Mouse (Mus musculus): ENCODE results near the gene Gm20532. TPM values are rescaled to one million over a fixed set of nuclear protein-coding genes. Genes with fewer than 3 reads are reported as not detected.

The Gm20532 gene
- polyA plus RNA-seq, 1 experiment from 2014 or later: not detected

DNA sequence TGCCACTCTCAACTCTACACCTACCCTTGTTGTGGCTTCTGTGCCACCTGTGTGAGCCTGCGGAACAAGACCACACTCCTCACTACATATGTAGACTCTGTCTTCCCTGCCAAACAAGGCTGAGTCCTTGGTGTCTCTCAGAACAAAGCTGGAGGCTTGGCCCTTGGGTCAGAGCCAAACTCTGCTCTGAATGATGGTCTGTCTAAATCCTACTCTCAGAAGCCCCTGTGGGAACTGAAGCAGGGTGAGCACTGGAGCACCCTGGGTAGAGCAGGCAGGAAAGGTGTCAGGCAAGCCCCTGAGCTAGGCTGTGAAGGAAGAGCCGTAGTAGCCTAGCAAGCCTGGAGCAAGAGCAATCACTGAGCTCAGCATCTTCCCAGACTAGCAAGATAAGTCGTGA lies 36.2 kb upstream of the Gm20532 start:
- Histone ChIP-seq H3K9me3 (ENCODE audit: control insufficient read depth, low read length) (no peaks in the 10 kb centered on the region), H3K36me3 (ENCODE audit: control insufficient read depth, insufficient read depth, low read length) (no peaks in the 10 kb centered on the region), H3K27ac (ENCODE audit: low read length) (peak overlapping the region; percentile 53), H3K27me3 (ENCODE audit: control insufficient read depth, insufficient read depth, low read depth, low read length) (no peaks in the 10 kb centered on the region), H3K4me2 (ENCODE audit: low read depth, low read length) (no peak overlapping the region), H3K4me3 (ENCODE audit: low read length) (no peak overlapping the region), H3K9ac (ENCODE audit: low read length) (no peak overlapping the region), H3K4me1 (replicated peaks; ENCODE audit: control insufficient read depth, insufficient read depth, low read length) (peaks cover 20% of the 10 kb centered on the region)
- peak; percentile 32 for ATAC-seq (ENCODE audit: low read depth)
- WGBS: 35% methylated on average over 3 of the region's 3 CpGs

DNA sequence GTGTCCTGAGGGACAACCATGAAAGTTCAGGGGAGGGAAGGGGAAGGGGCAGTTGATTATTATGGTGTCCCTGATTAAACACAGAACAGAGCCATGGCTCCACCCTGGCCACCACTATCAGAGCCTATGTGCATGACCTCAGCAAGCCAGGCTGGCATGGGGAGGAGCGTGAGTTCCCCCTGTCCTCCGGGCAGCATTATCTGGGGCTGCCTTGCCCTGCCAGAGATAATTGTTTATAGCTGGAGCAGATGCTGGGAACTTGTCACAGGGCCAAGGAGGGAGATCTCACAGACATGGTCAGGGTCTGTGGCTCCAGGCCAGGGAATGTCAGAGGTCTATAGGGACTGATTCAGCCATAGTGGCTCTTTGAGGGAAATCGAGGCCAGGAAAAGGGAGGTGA lies 35.7 kb upstream of the Gm20532 start:
- Histone ChIP-seq H3K36me3 (ENCODE audit: control insufficient read depth, insufficient read depth, low read length) (no peaks in the 10 kb centered on the region), H3K27me3 (ENCODE audit: control insufficient read depth, insufficient read depth, low read depth, low read length) (no peaks in the 10 kb centered on the region), H3K4me1 (replicated peaks; ENCODE audit: control insufficient read depth, insufficient read depth, low read length) (peaks cover 20% of the 10 kb centered on the region), H3K9ac (ENCODE audit: low read length) (no peak overlapping the region), H3K9me3 (ENCODE audit: control insufficient read depth, low read length) (no peaks in the 10 kb centered on the region), H3K27ac (ENCODE audit: low read length) (no peak overlapping the region; the same call in 1 of the 2 replicates), H3K4me3 (ENCODE audit: low read length) (no peak overlapping the region), H3K4me2 (ENCODE audit: low read depth, low read length) (no peak overlapping the region)
- WGBS: 42% methylated on average over 3 of the region's 3 CpGs
- ATAC-seq (ENCODE audit: low read depth): no peak

DNA sequence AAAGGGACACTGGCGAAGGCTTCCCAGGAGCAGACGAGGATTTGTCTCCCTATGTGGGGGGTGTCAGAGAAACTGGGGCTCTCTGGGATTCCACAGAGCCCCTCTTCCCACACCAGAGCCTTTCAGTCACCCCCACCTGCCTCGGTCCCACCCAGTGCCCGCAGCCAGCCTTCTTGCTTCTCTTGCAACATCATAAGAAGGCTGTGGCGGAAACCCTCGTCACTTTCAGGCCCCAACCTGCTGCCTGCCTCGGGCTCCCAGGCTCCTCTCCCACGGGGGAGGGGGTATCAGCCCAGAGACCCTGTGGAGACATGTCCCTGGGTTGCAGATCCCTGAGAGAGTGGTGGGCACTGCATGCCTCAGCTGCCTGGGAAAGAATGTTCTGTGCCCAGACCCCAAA lies 35.0 kb upstream of the Gm20532 start:
- ATAC-seq (ENCODE audit: low read depth): no peak
- Histone ChIP-seq H3K4me3 (ENCODE audit: low read length) (no peak overlapping the region), H3K9ac (ENCODE audit: low read length) (no peak overlapping the region), H3K27ac (ENCODE audit: low read length) (no peak overlapping the region), H3K9me3 (ENCODE audit: control insufficient read depth, low read length) (no peaks in the 10 kb centered on the region), H3K27me3 (ENCODE audit: control insufficient read depth, insufficient read depth, low read depth, low read length) (no peaks in the 10 kb centered on the region), H3K4me2 (ENCODE audit: low read depth, low read length) (no peak overlapping the region), H3K36me3 (ENCODE audit: control insufficient read depth, insufficient read depth, low read length) (no peaks in the 10 kb centered on the region), H3K4me1 (replicated peaks; ENCODE audit: control insufficient read depth, insufficient read depth, low read length) (peaks cover 23% of the 10 kb centered on the region)
- 70% methylated on average over 8 of the region's 8 CpGs for WGBS

DNA sequence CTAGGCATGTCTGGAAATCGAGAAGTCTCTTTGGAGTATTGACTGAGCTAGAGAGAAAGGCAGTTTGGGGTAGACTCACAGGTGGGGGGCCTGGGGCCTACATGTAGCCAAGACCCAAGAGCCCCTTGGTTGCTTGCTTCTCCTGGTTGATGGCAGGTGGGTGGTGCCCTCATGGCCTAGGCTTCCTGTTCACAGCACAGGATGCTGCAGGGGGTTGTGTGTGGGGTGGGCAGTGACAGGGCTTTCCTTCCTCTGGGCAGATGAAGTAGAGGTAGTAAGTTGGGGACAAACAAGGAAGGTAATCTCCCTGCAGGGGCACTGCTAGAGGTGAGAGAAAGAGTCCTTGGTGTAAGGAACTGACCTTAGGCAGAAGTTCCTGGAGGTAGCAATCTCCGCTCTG lies 34.4 kb upstream of the Gm20532 start:
- no peaks in the 10 kb centered on the region for H3K9me3 ChIP-seq (ENCODE audit: control insufficient read depth, low read length)
- no peaks in the 10 kb centered on the region for H3K36me3 ChIP-seq (ENCODE audit: control insufficient read depth, insufficient read depth, low read length)
- H3K4me2 ChIP-seq (ENCODE audit: low read depth, low read length): no peak overlapping the region
- H3K27ac ChIP-seq (ENCODE audit: low read length): peak overlapping the region; percentile 1; the same call in 1 of the 2 replicates
- no peak overlapping the region for H3K4me3 ChIP-seq (ENCODE audit: low read length)
- no peak overlapping the region for H3K9ac ChIP-seq (ENCODE audit: low read length)
- no peak for ATAC-seq (ENCODE audit: low read depth)
- peaks cover 25% of the 10 kb centered on the region for H3K4me1 ChIP-seq (replicated peaks; ENCODE audit: control insufficient read depth, insufficient read depth, low read length)
- WGBS: 78% methylated on average over 2 of the region's 2 CpGs
- no peaks in the 10 kb centered on the region for H3K27me3 ChIP-seq (ENCODE audit: control insufficient read depth, insufficient read depth, low read depth, low read length)

DNA sequence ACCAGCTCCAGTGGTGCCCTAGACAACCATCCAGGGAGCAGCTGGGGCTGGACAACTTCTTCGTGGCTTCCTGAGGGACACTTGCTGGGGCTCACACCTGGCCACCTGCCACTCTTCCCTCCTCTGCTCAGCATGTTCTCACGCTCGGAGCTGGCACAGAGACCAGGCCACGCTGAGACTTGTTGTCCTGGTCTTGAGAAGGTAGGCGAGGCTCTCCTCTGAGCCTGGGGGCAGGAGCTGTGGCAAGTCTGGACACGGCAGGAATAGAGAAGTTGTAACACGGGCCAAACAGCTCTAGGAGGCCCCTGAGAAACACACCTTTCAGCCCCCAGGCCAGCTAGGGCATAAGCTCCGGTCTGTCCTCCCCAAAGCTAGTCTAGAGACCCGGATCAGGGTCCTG lies 32.5 kb upstream of the Gm20532 start:
- no peak overlapping the region for H3K4me2 ChIP-seq (ENCODE audit: low read depth, low read length)
- 62% methylated on average over 9 of the region's 9 CpGs for WGBS
- no peak for ATAC-seq (ENCODE audit: low read depth)
- H3K9me3 ChIP-seq (ENCODE audit: control insufficient read depth, low read length): no peaks in the 10 kb centered on the region
- no peaks in the 10 kb centered on the region for H3K27me3 ChIP-seq (ENCODE audit: control insufficient read depth, insufficient read depth, low read depth, low read length)
- H3K27ac ChIP-seq (ENCODE audit: low read length): no peak overlapping the region
- no peak overlapping the region for H3K9ac ChIP-seq (ENCODE audit: low read length)
- peaks cover 34% of the 10 kb centered on the region for H3K4me1 ChIP-seq (replicated peaks; ENCODE audit: control insufficient read depth, insufficient read depth, low read length)
- H3K36me3 ChIP-seq (ENCODE audit: control insufficient read depth, insufficient read depth, low read length): no peaks in the 10 kb centered on the region
- no peak overlapping the region for H3K4me3 ChIP-seq (ENCODE audit: low read length)

DNA sequence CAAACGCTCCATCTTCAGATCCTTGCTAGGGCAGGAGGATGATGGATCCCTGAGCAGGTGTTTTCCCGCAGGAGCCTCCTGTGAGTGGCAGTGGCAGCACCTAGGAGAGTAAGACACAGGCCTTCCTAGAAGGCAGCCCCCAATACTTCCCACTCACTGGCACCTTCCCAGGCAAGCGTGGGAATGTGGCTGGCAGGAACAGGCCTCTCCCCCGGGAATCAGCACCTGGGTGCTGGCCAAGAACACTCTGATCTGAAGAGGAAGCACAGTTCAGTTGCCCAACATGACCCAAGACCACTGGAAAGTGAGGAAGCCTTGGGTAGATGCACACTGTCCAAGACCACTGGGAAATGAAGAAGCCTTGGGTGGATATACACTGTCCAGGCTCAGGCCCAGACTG lies 31.4 kb upstream of the Gm20532 start:
- Histone ChIP-seq H3K9me3 (ENCODE audit: control insufficient read depth, low read length) (no peaks in the 10 kb centered on the region), H3K4me1 (replicated peaks; ENCODE audit: control insufficient read depth, insufficient read depth, low read length) (peaks cover 28% of the 10 kb centered on the region), H3K4me3 (ENCODE audit: low read length) (no peak overlapping the region), H3K27ac (ENCODE audit: low read length) (no peak overlapping the region), H3K36me3 (ENCODE audit: control insufficient read depth, insufficient read depth, low read length) (no peaks in the 10 kb centered on the region), H3K4me2 (ENCODE audit: low read depth, low read length) (no peak overlapping the region), H3K27me3 (ENCODE audit: control insufficient read depth, insufficient read depth, low read depth, low read length) (no peaks in the 10 kb centered on the region), H3K9ac (ENCODE audit: low read length) (no peak overlapping the region)
- ATAC-seq (ENCODE audit: low read depth): peak; percentile 6; the same call in 1 of the 2 replicates
- 56% methylated on average over 4 of the region's 4 CpGs for WGBS

DNA sequence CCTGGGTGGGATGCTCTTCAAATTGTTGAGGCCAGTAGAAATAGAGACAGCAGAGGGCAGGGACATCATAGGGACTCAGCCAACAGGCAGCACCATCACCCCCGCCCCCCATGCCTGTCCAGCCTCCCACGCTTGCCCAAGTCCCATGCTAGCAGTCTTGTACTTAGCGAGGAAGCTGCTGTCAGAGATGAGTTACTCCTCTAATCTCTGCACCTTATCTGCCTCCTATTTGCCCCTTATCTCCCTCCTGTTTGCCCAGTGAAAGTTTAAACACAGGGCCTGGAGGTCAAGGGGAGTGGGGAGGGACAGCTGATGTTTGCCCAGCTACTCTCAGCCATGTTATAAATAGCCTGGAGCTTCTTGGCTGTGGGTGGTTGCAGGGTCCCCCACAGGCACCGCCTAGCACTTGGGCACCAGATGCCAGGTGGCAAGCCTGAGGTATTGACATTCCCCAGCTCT lies 29.9 kb upstream of the Gm20532 start:
- Histone ChIP-seq H3K27ac (ENCODE audit: low read length) (peak overlapping the region; percentile 81), H3K4me3 (ENCODE audit: low read length) (no peak overlapping the region), H3K4me1 (replicated peaks; ENCODE audit: control insufficient read depth, insufficient read depth, low read length) (peaks cover 25% of the 10 kb centered on the region), H3K9ac (ENCODE audit: low read length) (no peak overlapping the region), H3K36me3 (ENCODE audit: control insufficient read depth, insufficient read depth, low read length) (no peaks in the 10 kb centered on the region), H3K27me3 (ENCODE audit: control insufficient read depth, insufficient read depth, low read depth, low read length) (no peaks in the 10 kb centered on the region), H3K9me3 (ENCODE audit: control insufficient read depth, low read length) (no peaks in the 10 kb centered on the region), H3K4me2 (ENCODE audit: low read depth, low read length) (no peak overlapping the region)
- ATAC-seq (ENCODE audit: low read depth): peak; percentile 73
- WGBS: 13% methylated on average over 4 of the region's 4 CpGs

DNA sequence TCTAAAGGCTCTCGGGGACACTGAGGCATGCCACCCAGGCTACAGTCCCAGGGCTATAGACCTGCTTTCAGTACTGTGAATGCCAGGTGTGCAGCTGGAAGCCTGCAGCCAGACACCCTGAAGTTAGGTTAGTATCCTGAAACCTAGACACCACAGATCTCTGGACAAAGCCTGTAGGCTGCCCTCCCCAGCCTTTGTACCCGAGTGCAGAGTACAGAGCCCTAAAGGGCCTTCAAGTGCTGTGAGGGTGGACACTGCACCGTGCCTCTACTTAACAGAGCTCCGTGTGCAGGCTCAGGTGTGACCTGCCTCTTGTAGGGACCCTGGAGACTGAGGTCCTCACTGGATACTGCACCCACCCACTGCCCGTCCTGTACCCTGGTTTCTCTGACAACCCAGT lies 25.9 kb upstream of the Gm20532 start:
- H3K9ac ChIP-seq (ENCODE audit: low read length): no peak overlapping the region; the same call in 1 of the 2 replicates
- 61% methylated on average over 5 of the region's 5 CpGs for WGBS
- no peak overlapping the region for H3K4me3 ChIP-seq (ENCODE audit: low read length)
- peaks cover 25% of the 10 kb centered on the region for H3K4me1 ChIP-seq (replicated peaks; ENCODE audit: control insufficient read depth, insufficient read depth, low read length)
- no peak for ATAC-seq (ENCODE audit: low read depth)
- H3K27me3 ChIP-seq (ENCODE audit: control insufficient read depth, insufficient read depth, low read depth, low read length): no peaks in the 10 kb centered on the region
- no peak overlapping the region for H3K27ac ChIP-seq (ENCODE audit: low read length)
- H3K4me2 ChIP-seq (ENCODE audit: low read depth, low read length): no peak overlapping the region
- no peaks in the 10 kb centered on the region for H3K36me3 ChIP-seq (ENCODE audit: control insufficient read depth, insufficient read depth, low read length)
- no peaks in the 10 kb centered on the region for H3K9me3 ChIP-seq (ENCODE audit: control insufficient read depth, low read length)

DNA sequence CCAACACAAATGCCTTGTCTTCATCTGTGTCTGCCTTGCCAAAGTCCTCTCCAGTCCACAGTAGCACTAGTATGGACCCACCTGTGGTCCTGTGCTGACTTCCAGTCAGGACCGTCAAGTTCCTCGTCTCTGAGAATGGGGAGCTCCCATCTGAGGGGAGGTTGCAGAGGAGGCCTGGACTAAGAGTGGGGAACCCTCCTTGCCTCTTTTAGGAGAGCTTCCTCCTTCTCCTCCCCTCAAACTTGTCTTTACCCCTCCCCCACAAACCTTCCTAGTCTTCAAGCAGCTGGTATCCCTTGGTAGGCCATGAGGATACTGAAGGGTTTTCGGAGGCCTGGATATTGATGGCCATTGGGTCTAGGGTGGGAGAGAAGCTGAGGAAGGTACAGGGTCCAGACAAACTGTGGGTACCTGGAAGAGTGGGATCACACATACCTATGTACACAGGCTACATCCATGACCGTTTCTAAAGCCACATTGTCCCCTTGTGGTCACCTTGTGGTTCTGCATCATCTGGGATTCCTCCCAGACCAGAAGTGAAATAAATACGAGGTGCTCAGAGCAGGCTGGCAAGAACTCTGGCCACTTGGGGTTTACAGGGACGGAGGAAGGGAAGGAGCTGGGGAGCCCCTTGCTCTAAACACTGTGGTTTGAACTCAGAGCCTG lies 25.0 kb upstream of the Gm20532 start:
- Histone ChIP-seq H3K27ac (ENCODE audit: low read length) (no peak overlapping the region), H3K27me3 (ENCODE audit: control insufficient read depth, insufficient read depth, low read depth, low read length) (no peaks in the 10 kb centered on the region), H3K9ac (ENCODE audit: low read length) (no peak overlapping the region), H3K4me2 (ENCODE audit: low read depth, low read length) (no peak overlapping the region), H3K36me3 (ENCODE audit: control insufficient read depth, insufficient read depth, low read length) (no peaks in the 10 kb centered on the region), H3K4me3 (ENCODE audit: low read length) (no peak overlapping the region), H3K4me1 (replicated peaks; ENCODE audit: control insufficient read depth, insufficient read depth, low read length) (peaks cover 22% of the 10 kb centered on the region), H3K9me3 (ENCODE audit: control insufficient read depth, low read length) (no peaks in the 10 kb centered on the region)
- 34% methylated on average over 6 of the region's 6 CpGs for WGBS
- peak; percentile 71 for ATAC-seq (ENCODE audit: low read depth)
